ENCODE assay signal across 1 mouse cellular context in the genomic region with DNA sequence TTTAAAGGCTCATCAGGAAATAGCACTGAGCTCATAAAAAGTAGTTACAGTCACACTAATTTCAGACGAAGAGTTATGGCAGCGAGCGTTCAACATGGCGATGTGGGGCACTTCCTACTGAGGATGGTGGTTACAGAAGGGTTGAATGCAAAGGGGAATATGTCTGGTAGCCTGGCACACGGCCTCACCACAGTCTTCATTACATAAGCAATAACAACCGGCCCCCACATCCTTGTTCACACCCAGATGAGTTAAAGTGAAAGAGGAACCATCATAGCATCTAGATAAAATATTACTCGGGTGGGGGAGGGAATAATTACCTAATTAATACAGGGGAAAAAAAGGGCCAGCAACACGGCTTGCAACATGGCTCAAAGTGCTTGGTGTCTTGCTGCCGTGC.
TF ChIP-seq lines count a peak whose summit lies in the region.

No protein-coding gene starts in this region.

TF ChIP-seq in MEL, 35 proteins besides CTCF, POLR2A, EP300 and RAD21 (continued from another document):
- TF ChIP-seq MXI1 (IDR thresholded peaks at IDR 0.05; ENCODE audit: low read depth, low read length), result peak; percentile 74; the same call in 1 of the 2 replicates
- no peak for TF ChIP-seq NRF1 (IDR thresholded peaks at IDR 0.05; ENCODE audit: insufficient read depth, low read depth, low read length, poor library complexity, severe bottlenecking)
- TF ChIP-seq POLR2AphosphoS5 (IDR thresholded peaks at IDR 0.05; ENCODE audit: borderline replicate concordance, low read depth, low read length), result no peak
- peak; percentile 77 for TF ChIP-seq MAZ (IDR thresholded peaks at IDR 0.05; ENCODE audit: low read depth, low read length)
- peak; percentile 41 for TF ChIP-seq CHD2 (IDR thresholded peaks at IDR 0.05; ENCODE audit: low read length)
- peak; percentile 40; the same call in 1 of the 2 replicates for TF ChIP-seq MAX (IDR thresholded peaks at IDR 0.05; ENCODE audit: low read length)
- TF ChIP-seq TBP (IDR thresholded peaks at IDR 0.05; ENCODE audit: low read depth, low read length), result peak; percentile 71
- peak; percentile 50; the same call in 1 of the 2 replicates for TF ChIP-seq ZNF384 (IDR thresholded peaks at IDR 0.05; ENCODE audit: low read depth, low read length)
- 0 out of 2 replicates have a peak, but pooled peaks have one; percentile 4 for TF ChIP-seq UBTF (IDR thresholded peaks at IDR 0.05; ENCODE audit: borderline replicate concordance, insufficient read depth, low read depth, low read length)
- peak; percentile 69 for TF ChIP-seq GATA1 (IDR thresholded peaks at IDR 0.05; ENCODE audit: low read depth, low read length)
- peak; percentile 44; the same call in 1 of the 2 replicates for TF ChIP-seq JUND (IDR thresholded peaks at IDR 0.05; ENCODE audit: low read depth, low read length)
- 0 out of 2 replicates have a peak, but pooled peaks have one; percentile 31 for TF ChIP-seq BHLHE40 (IDR thresholded peaks at IDR 0.05; ENCODE audit: borderline replicate concordance, low read depth, low read length)
- TF ChIP-seq NELFE (IDR thresholded peaks at IDR 0.05; ENCODE audit: low read depth, low read length), result peak; percentile 51
- peak; percentile 63 for TF ChIP-seq RCOR1 (IDR thresholded peaks at IDR 0.05; ENCODE audit: low read depth, low read length)
- peak; percentile 85 for TF ChIP-seq MYC (IDR thresholded peaks at IDR 0.05; ENCODE audit: low read depth, low read length)
- TF ChIP-seq MYB (IDR thresholded peaks at IDR 0.05; ENCODE audit: low read depth, low read length), result no peak
- TF ChIP-seq TCF12 (IDR thresholded peaks at IDR 0.05; ENCODE audit: low read depth, low read length), result 0 out of 2 replicates have a peak, but pooled peaks have one; percentile 37
- no peak for TF ChIP-seq TAL1 (IDR thresholded peaks at IDR 0.05; ENCODE audit: low read length)
- peak; percentile 38; the same call in 1 of the 2 replicates for TF ChIP-seq ELF1 (IDR thresholded peaks at IDR 0.05; ENCODE audit: low read depth, low read length)
- peak; percentile 9; the same call in 1 of the 2 replicates for TF ChIP-seq MAFK (IDR thresholded peaks at IDR 0.05; ENCODE audit: borderline replicate concordance, low read depth, low read length)
- no peak for TF ChIP-seq SMC3 (IDR thresholded peaks at IDR 0.05; ENCODE audit: low read depth, low read length)
- TF ChIP-seq MEF2A (IDR thresholded peaks at IDR 0.05; ENCODE audit: extremely low read depth, insufficient replicate concordance, low read depth, low read length, poor library complexity, severe bottlenecking), result no peak
